Mouse (Mus musculus): ENCODE results near the gene Tubb5.

The Tubb5 gene

GRCm38 (mm10) chr17:35838122-35838544 lies at the start of gene Tubb5:
Gene Tubb5, minus strand, starts transcription at chr17:35838306.
- peak; percentile 86 for DNase-seq (ENCODE audit: low spot score)

GRCm38 (mm10) chr17:35887725-35888124 lies 49.6 kb upstream of the Tubb5 start:
- DNase-seq (ENCODE audit: low spot score): no peak

DNA sequence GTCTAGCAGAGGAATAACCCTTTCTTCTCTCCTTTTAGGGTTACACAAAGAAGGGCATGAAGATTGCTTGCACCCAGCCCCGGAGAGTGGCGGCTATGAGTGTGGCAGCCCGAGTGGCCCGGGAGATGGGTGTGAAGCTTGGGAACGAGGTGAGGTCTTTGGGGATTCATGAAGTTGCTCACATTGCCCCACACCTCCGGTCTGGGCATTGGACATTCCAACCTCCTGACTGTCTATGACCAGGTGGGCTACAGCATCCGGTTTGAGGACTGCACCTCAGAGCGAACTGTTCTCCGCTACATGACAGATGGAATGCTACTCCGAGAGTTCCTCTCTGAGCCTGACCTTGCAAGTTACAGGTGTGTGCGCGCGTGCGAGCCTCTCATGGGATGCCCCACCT lies 45.7 kb upstream of the Tubb5 start:
- DNase-seq (ENCODE audit: low spot score): no peak

DNA sequence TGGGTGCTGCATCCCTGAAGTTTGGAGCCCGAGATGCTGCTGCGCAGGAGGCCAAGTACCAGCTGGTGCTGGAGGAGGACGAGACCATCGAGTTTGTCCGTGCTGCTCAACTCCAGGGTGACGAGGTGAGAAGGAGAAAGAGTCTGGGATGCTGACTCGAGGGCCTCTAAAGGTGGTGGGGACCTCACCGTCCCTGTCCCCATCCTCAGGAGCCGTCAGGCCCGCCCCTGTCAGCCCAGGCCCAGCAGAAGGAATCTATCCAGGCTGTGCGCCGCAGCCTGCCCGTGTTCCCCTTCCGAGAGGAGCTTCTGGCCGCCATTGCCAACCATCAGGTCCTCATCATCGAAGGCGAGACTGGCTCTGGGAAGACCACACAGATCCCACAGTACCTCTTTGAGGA lies 44.8 kb upstream of the Tubb5 start:
- no peak for DNase-seq (ENCODE audit: low spot score)

- peak; percentile 93 for DNase-seq (ENCODE audit: low spot score)
Measured at GRCm38 (mm10) chr17:35879245-35880057, 41.3 kb upstream of the Tubb5 start, which contains the start of gene Dhx16. Gene Dhx16, plus strand, starts transcription at chr17:35879819.

DNA sequence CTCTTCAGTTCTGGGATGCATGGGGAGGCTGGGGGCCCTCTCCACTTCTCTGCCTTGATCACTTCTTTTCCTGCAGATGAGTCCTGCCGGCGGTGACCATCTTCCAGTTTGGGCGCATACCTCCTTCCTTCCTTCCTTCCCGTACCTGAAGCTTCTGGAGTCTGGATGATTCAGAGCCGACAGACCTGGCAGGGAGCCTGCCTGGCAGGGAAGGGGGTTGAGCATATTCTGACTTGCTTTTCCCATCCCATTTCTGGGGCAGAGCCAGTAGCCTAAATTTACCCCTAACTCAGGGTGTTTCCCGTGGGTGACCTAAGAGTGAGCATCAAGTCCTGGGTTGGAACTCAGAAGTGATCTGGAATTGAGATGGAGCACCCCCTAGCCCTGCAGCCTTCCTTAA lies 36.6 kb upstream of the Tubb5 start:
- DNase-seq (ENCODE audit: low spot score): no peak

GRCm38 (mm10) chr17:35873774-35874519 lies 35.8 kb upstream of the Tubb5 start:
- no peak for DNase-seq (ENCODE audit: low spot score)

- no peak for DNase-seq (ENCODE audit: low spot score)
Measured at GRCm38 (mm10) chr17:35870884-35871696, 33.0 kb upstream of the Tubb5 start.

- no peak for DNase-seq (ENCODE audit: low spot score)
Measured at GRCm38 (mm10) chr17:35870151-35870883, 32.2 kb upstream of the Tubb5 start.

- DNase-seq (ENCODE audit: low spot score): no peak
Measured at GRCm38 (mm10) chr17:35869346-35870067, 31.4 kb upstream of the Tubb5 start.

- DNase-seq (ENCODE audit: low spot score): no peak
Measured at GRCm38 (mm10) chr17:35868961-35869345, 30.8 kb upstream of the Tubb5 start.

DNA sequence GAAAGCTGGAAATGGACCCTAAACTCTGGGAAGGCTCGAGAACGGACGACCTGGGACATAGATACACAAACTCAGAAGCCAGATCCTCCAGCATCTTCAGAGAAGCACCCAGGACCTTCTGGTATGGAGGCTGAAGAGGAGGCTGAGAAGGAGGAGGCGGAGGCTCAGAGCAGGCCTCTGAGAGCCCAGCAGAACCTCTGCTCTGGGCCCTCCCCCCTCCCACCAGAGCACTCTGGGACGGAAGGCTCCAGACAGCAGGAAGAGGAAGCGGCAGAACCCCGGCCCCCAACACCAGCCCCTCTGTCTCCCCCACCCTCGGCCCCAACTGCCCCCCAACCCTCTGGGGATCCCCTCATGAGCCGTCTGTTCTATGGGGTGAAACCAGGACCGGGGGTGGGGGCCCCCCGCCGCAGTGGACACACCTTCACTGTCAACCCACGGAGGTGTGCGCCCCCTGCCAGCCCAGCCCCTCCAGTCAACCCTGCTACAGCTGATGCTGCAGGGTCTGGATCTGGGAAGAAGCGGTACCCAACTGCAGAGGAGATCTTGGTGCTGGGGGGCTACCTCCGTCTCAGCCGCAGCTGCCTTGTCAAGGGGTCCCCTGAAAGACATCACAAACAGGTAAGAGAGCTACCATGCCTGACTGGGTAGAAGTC lies 30.2 kb upstream of the Tubb5 start:
- no peak for DNase-seq (ENCODE audit: low spot score)

- no peak for DNase-seq (ENCODE audit: low spot score)
Measured at GRCm38 (mm10) chr17:35866911-35867890, 29.1 kb upstream of the Tubb5 start.

DNA sequence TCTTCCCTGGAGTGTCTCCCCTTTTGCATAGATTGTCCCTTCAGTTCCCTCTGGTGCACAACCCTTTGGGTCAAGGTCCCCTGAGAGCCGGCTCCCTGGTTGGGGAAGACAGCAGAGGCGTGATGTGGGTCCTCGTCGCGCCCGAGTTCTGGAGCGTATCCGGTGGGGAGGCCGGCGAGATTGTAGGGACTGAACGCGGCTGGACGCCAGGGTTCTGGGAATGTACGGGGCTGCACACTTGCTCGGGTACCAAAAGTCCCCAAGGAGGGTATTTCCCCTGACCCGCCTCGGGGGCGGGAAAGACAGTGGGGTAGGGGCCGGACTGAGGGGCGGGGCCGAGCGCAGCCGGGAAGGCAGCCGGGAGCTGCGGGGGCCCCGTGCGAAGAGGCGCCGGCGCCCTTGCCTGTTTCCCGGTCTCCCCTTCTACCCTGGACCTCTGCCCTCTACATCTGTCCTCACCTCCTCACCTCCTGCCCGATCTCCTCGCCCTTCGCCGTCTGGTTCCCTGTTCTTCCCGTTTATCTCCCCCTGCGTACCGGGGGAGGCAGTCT lies 28.2 kb upstream of the Tubb5 start:
- no peak for DNase-seq (ENCODE audit: low spot score)

DNA sequence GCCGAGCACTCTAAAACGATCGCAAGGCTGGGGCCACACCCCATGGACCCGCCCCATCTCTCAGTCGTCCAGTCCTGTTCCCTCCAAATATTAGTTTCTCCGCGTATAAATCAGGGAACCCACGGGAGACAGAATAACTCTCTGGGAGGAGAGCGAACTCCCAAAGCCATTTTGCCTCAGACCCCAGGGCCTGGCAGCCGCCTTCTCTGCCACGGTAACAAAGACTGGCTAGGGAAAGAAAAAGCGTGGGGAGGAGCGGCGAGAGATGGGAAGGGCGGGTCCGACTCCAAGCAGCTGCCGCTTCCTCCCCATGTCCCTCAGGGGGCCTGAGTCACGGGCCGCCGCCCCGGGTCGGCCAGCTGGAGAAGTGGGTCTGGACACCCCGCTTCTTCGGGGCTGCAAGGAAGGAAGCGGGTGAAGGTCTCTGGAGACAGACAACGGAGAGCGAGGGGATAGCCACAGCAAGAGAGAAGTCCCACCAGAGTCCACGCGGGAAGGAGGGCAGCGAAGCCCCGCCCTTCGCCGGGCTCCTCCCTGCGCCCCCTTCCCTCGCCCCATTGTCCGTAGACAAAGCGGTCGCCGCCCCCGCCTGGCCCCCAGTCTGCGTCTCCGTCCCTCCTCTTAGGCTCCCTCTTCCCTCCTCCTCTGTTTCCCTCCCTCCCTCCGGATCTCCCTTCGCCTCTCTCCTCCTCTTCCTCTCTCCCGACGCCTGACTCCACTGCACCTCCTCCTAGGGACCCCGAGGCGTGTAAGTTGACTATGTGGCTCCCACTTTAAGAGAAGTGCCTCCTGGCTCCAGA lies 27.6 kb upstream of the Tubb5 start, which contains the start of gene Ppp1r18:
TSS of gene Ppp1r18 (plus strand) at position 113 of the 800 bp plus-strand sequence.
- DNase-seq (ENCODE audit: low spot score): no peak

DNA sequence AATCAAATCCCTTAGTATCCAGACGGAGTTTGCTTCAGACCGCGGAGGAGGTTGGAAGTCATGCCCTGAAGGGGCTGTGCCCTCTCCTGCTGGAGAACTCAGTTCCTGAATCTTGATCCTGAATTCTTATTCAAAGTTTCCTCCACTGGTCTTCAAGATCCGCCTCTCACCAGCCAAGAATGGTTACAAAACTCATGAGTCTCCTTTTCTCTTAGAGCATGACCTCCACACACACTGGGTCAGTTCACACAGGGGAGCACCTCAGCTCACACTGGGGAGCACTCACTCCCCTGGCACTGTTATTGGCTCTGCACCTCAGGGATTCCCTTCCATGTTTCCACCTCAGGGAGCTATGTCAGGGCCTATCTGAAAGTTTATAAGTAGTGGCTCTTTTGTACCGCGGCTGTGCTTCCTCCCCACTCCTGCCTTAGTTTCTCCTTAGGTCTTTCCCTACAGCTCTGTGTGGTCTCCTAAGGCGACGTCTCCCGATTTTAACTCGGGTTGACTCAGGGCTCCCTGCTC lies 26.8 kb upstream of the Tubb5 start:
- no peak for DNase-seq (ENCODE audit: low spot score)

GRCm38 (mm10) chr17:35861198-35861857 lies 23.2 kb upstream of the Tubb5 start, which contains the start of gene Nrm:
Gene Nrm, plus strand, starts transcription at chr17:35861318.
- no peak for DNase-seq (ENCODE audit: low spot score)
